Mouse (Mus musculus) midbrain, embryonic 15.5 days (tissue): ENCODE results near the gene Gtsf1l. TPM values are rescaled to one million over a fixed set of nuclear protein-coding genes. Genes with fewer than 3 reads are reported as not detected.
"Not testable (repeated sequence)": the region's sequence is repeated elsewhere in the genome, so short reads cannot be mapped to it uniquely, and the experiment has no call there.

ENCODE experiments used
- ATAC-seq: fragments of 200-750 bp; cut with Nextera tagmentation; replicated peaks from 2 replicates; pipeline ENCODE4 v1.8.0; 2017; ENCODE audit warnings: moderate TSS enrichment
- H3K27ac ChIP-seq: fragments of 300-500 bp; sonication (generic); 2 replicates; pipeline ENCODE4 v1.5.1; 2015; ENCODE audit warnings: mild to moderate bottlenecking, inconsistent platforms
- H3K27me3 ChIP-seq: fragments of 300-500 bp; sonication (generic); replicated peaks from 2 replicates; pipeline ENCODE4 v1.6.1; 2015; ENCODE audit warnings: inconsistent platforms
- H3K36me3 ChIP-seq: fragments of 300-500 bp; sonication (generic); replicated peaks from 2 replicates; pipeline ENCODE4 v1.6.1; 2015; ENCODE audit warnings: inconsistent platforms
- H3K4me1 ChIP-seq: fragments of 300-500 bp; sonication (generic); 2 replicates; pipeline ENCODE4 v1.6.1; 2015; ENCODE audit warnings: inconsistent platforms
- H3K4me2 ChIP-seq: fragments of 300-500 bp; sonication (generic); 2 replicates; pipeline ENCODE4 v1.6.1; 2015; ENCODE audit warnings: inconsistent platforms, mild to moderate bottlenecking, moderate library complexity
- H3K4me3 ChIP-seq: fragments of 300-500 bp; sonication (generic); 2 replicates; pipeline ENCODE4 v1.5.1; 2015; ENCODE audit warnings: mild to moderate bottlenecking, inconsistent platforms
- H3K9ac ChIP-seq: fragments of 300-500 bp; sonication (generic); 2 replicates; pipeline ENCODE4 v1.6.1; 2015; ENCODE audit warnings: mild to moderate bottlenecking, inconsistent platforms
- H3K9me3 ChIP-seq: fragments of 300-500 bp; sonication (generic); 2 replicates; pipeline ENCODE4 v1.6.1; 2016; ENCODE audit warnings: inconsistent platforms
- WGBS: fragments of 180-500 bp; shearing (Covaris S2); methylation state at CpG from one replicate; pipeline ENCODE4 v1.1.7; 2015; ENCODE audit warnings: mixed read lengths; 5-methylcytosine and 5-hydroxymethylcytosine counted together
- polyA plus RNA-seq: library from polyadenylated mRNA; unstranded; fragments of >200 nt; fragmentation: Nextera tagmentation; extraction: Ambion mirVana; gene quantifications from 2 replicates; pipeline ENCODE4 v1.2.1, GENCODE M21; 2015

The Gtsf1l gene
- polyA plus RNA-seq, 1 experiment from 2014 or later: not detected

GRCm38 (mm10) chr2:163060630-163061029, 27.0 kb downstream of the Gtsf1l start:
- H3K4me1 ChIP-seq: no peaks in the 10 kb centered on the region
- H3K4me3 ChIP-seq: no peak overlapping the region
- no peaks in the 10 kb centered on the region for H3K36me3 ChIP-seq
- no peak overlapping the region for H3K9ac ChIP-seq
- no peak overlapping the region for H3K4me2 ChIP-seq
- WGBS: 77% methylated on average over 6 of the region's 6 CpGs
- H3K27ac ChIP-seq: no peak overlapping the region
- ATAC-seq: no peak
- no peaks in the 10 kb centered on the region for H3K27me3 ChIP-seq
- no peaks in the 10 kb centered on the region for H3K9me3 ChIP-seq

- not testable (repeated sequence) for ATAC-seq, H3K9ac ChIP-seq, H3K4me2 ChIP-seq, H3K9me3 ChIP-seq, H3K4me3 ChIP-seq, H3K27me3 ChIP-seq, H3K36me3 ChIP-seq, H3K27ac ChIP-seq
- WGBS: 93% methylated on average over 7 of the region's 7 CpGs
- H3K4me1 ChIP-seq: peaks cover 12% of the 10 kb centered on the region
Measured at GRCm38 (mm10) chr2:163058981-163059380, 28.7 kb downstream of the Gtsf1l start.

GRCm38 (mm10) chr2:163056584-163056983, 31.1 kb downstream of the Gtsf1l start:
- no peak overlapping the region for H3K9ac ChIP-seq
- no peak overlapping the region for H3K4me2 ChIP-seq
- no peaks in the 10 kb centered on the region for H3K36me3 ChIP-seq
- peaks cover 19% of the 10 kb centered on the region for H3K4me1 ChIP-seq
- peaks cover 8% of the 10 kb centered on the region for H3K27me3 ChIP-seq
- WGBS: 85% methylated on average over 9 of the region's 9 CpGs
- no peak overlapping the region for H3K27ac ChIP-seq
- no peak overlapping the region for H3K4me3 ChIP-seq
- ATAC-seq: no peak
- no peaks in the 10 kb centered on the region for H3K9me3 ChIP-seq

- Histone ChIP-seq H3K4me3 (peak overlapping the region; percentile 58; the same call in 1 of the 2 replicates), H3K4me2 (peak overlapping the region; percentile 99), H3K9me3 (no peaks in the 10 kb centered on the region), H3K27me3 (peaks cover 8% of the 10 kb centered on the region), H3K9ac (no peak overlapping the region), H3K27ac (no peak overlapping the region), H3K4me1 (peaks cover 19% of the 10 kb centered on the region), H3K36me3 (no peaks in the 10 kb centered on the region)
- ATAC-seq: no peak
- WGBS: 31% methylated on average over 5 of the region's 5 CpGs
Measured at GRCm38 (mm10) chr2:163055715-163056114, 31.9 kb downstream of the Gtsf1l start.

- ATAC-seq: peak; percentile 25
- Histone ChIP-seq H3K4me1 (peaks cover 19% of the 10 kb centered on the region), H3K27ac (no peak overlapping the region), H3K4me3 (peak overlapping the region; percentile 58), H3K9me3 (no peaks in the 10 kb centered on the region), H3K9ac (peak overlapping the region; percentile 52; the same call in 1 of the 2 replicates), H3K36me3 (no peaks in the 10 kb centered on the region), H3K4me2 (peak overlapping the region; percentile 99), H3K27me3 (peaks cover 8% of the 10 kb centered on the region)
- WGBS: under 1% methylated on average over 37 of the region's 38 CpGs
Measured at GRCm38 (mm10) chr2:163054891-163055494, 32.7 kb downstream of the Gtsf1l start.

- Histone ChIP-seq H3K36me3 (no peaks in the 10 kb centered on the region), H3K9ac (peak within 1 kb of the TSS; percentile 52), H3K27me3 (peaks cover 8% of the 10 kb centered on the region), H3K4me1 (peaks cover 19% of the 10 kb centered on the region), H3K27ac (no peak within 1 kb of the TSS), H3K4me2 (peak within 1 kb of the TSS; percentile 99), H3K4me3 (peak within 1 kb of the TSS; percentile 58), H3K9me3 (no peaks in the 10 kb centered on the region)
- under 1% methylated on average over 48 of the region's 48 CpGs for WGBS
- peak; percentile 99 for ATAC-seq
Measured at GRCm38 (mm10) chr2:163054335-163054840, 33.3 kb downstream of the Gtsf1l start, which contains the start of gene Mybl2. Mybl2 (plus strand) TSS chr2:163054687.

GRCm38 (mm10) chr2:163052826-163053225, 34.8 kb downstream of the Gtsf1l start:
- Histone ChIP-seq H3K9ac (no peak overlapping the region), H3K36me3 (no peaks in the 10 kb centered on the region)
- WGBS: 61% methylated on average over 4 of the region's 4 CpGs

GRCm38 (mm10) chr2:163052101-163052500, 35.6 kb downstream of the Gtsf1l start:
- ATAC-seq: no peak

More at GRCm38 (mm10) chr2:163052826-163053225, 34.8 kb downstream of the Gtsf1l start:
- H3K27me3 ChIP-seq: peaks cover 8% of the 10 kb centered on the region
- no peak overlapping the region for H3K4me3 ChIP-seq
- ATAC-seq: no peak
- H3K4me2 ChIP-seq: no peak overlapping the region
- peaks cover 19% of the 10 kb centered on the region for H3K4me1 ChIP-seq
- H3K9me3 ChIP-seq: no peaks in the 10 kb centered on the region
- H3K27ac ChIP-seq: no peak overlapping the region

GRCm38 (mm10) chr2:163051691-163052090, 36.0 kb downstream of the Gtsf1l start:
- H3K4me3 ChIP-seq: no peak overlapping the region
- no peaks in the 10 kb centered on the region for H3K9me3 ChIP-seq
- no peak overlapping the region for H3K27ac ChIP-seq
- no peak for ATAC-seq
- 0 out of 2 replicates have a peak, but pooled peaks cover 5% of the 10 kb centered on the region for H3K36me3 ChIP-seq
- H3K4me2 ChIP-seq: no peak overlapping the region
- 73% methylated on average over 1 of the region's 1 CpGs for WGBS
- peaks cover 8% of the 10 kb centered on the region for H3K27me3 ChIP-seq
- no peak overlapping the region for H3K9ac ChIP-seq
- peaks cover 19% of the 10 kb centered on the region for H3K4me1 ChIP-seq

More at GRCm38 (mm10) chr2:163052101-163052500, 35.6 kb downstream of the Gtsf1l start:
- no peak overlapping the region for H3K27ac ChIP-seq
- no peaks in the 10 kb centered on the region for H3K9me3 ChIP-seq
- no peak overlapping the region for H3K4me3 ChIP-seq
- H3K36me3 ChIP-seq: 0 out of 2 replicates have a peak, but pooled peaks cover under 1% of the 10 kb centered on the region
- no peak overlapping the region for H3K9ac ChIP-seq
- no peak overlapping the region for H3K4me2 ChIP-seq
- peaks cover 8% of the 10 kb centered on the region for H3K27me3 ChIP-seq
- H3K4me1 ChIP-seq: peaks cover 19% of the 10 kb centered on the region
- WGBS: 40% methylated on average over 4 of the region's 4 CpGs

- peaks cover 8% of the 10 kb centered on the region for H3K4me1 ChIP-seq
- ATAC-seq: no peak
- peaks cover 22% of the 10 kb centered on the region for H3K36me3 ChIP-seq
- no peak overlapping the region for H3K27ac ChIP-seq
- WGBS: 92% methylated on average over 2 of the region's 2 CpGs
- no peaks in the 10 kb centered on the region for H3K9me3 ChIP-seq
- H3K4me3 ChIP-seq: no peak overlapping the region
- H3K27me3 ChIP-seq: no peaks in the 10 kb centered on the region
- H3K4me2 ChIP-seq: no peak overlapping the region
- no peak overlapping the region for H3K9ac ChIP-seq
Measured at GRCm38 (mm10) chr2:163049116-163049515, 38.5 kb downstream of the Gtsf1l start.

- H3K9ac ChIP-seq: no peak overlapping the region
- H3K4me2 ChIP-seq: peak overlapping the region; percentile 60
- ATAC-seq: peak; percentile 63
- peaks cover 30% of the 10 kb centered on the region for H3K36me3 ChIP-seq
- WGBS: 3% methylated on average over 10 of the region's 10 CpGs
- H3K4me1 ChIP-seq: no peaks in the 10 kb centered on the region
- no peaks in the 10 kb centered on the region for H3K27me3 ChIP-seq
- peak overlapping the region; percentile 29 for H3K4me3 ChIP-seq
- no peak overlapping the region for H3K27ac ChIP-seq
- H3K9me3 ChIP-seq: no peaks in the 10 kb centered on the region
Measured at GRCm38 (mm10) chr2:163048125-163048524, 39.5 kb downstream of the Gtsf1l start.

- Histone ChIP-seq H3K9me3 (no peaks in the 10 kb centered on the region), H3K27ac (no peak overlapping the region), H3K27me3 (no peaks in the 10 kb centered on the region), H3K4me1 (no peaks in the 10 kb centered on the region), H3K36me3 (peaks cover 53% of the 10 kb centered on the region), H3K4me2 (no peak overlapping the region), H3K9ac (no peak overlapping the region), H3K4me3 (no peak overlapping the region)
- ATAC-seq: no peak
- 91% methylated on average over 7 of the region's 7 CpGs for WGBS
Measured at GRCm38 (mm10) chr2:163039940-163040339, 47.7 kb downstream of the Gtsf1l start.
